Mouse (Mus musculus) kidney, adult 2 months (tissue): ENCODE measurements around the gene Ralgps1.

Source experiments
- CTCF ChIP-seq: fragments of 200-500 bp; conservative IDR thresholded peaks from 2 replicates; pipeline ENCODE4 v1.5.1; 2011; ENCODE audit warnings: low read depth, mild to moderate bottlenecking, control low read depth, low read length, moderate library complexity, mixed read lengths; ENCODE audit not compliant: insufficient read depth, insufficient read length
- POLR2A ChIP-seq: fragments of 200-500 bp; IDR thresholded peaks from one replicate; pipeline ENCODE4 v1.6.1; 2011; ENCODE audit warnings: low read depth, low read length, control low read depth

DNA sequence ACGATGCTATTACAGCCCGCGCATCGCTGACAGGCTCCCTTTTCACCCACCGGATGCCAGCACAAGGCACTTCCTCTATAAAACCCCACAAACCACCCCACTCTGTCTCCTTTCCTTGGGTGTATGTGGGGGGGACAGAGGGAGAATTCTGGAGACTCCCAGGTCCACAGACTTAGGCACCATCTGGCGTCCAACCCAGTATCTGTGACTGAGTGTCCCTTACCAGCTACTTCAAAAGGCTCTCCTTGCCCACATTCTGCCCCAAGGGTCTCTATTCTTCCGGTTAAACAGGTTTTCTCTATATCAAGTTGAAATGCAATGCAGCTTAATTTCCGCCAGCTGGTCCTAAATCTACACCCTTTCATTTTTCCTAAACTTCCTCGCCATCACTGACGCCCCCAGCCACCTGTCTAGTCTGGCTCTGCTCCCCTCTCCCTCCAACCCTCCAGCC lies 276.0 kb downstream of the Ralgps1 start:
- TF ChIP-seq CTCF (no peak), POLR2A (no peak)
